Mouse (Mus musculus) erythroblast, adult 5-6 weeks (primary cell): Measurements from ENCODE around the gene Olfr324. TPM values are rescaled to one million over a fixed set of nuclear protein-coding genes. Genes with fewer than 3 reads are reported as not detected.

Experiments
- ATAC-seq: replicated peaks from 2 replicates; pipeline ENCODE4 v1.8.0; 2016; ENCODE audit warnings: moderate number of reproducible peaks, mild to moderate bottlenecking, moderate TSS enrichment, inconsistent platforms; ENCODE audit not compliant: poor library complexity, low FRiP score, severe bottlenecking
- total RNA-seq, 2 experiments: library from RNA; stranded (forward) in 1 of 2; stranded (reverse) in 1 of 2; fragments of 150-400 nt in 1 of 2; fragments of 200-764, 138-1000 nt in 1 of 2; gene quantifications; 2 replicates each; pipeline versions ENCODE4 v1.2.3 to v1.2.4; 2015 to 2017; ENCODE audit warnings: low replicate concordance in 2 of 2

The Olfr324 gene
- total RNA-seq (2015; ENCODE audit: low replicate concordance) (not detected in 2 replicates), total RNA-seq (2017; ENCODE audit: low replicate concordance) (0.14 TPM in 1 of 2 replicates, not detected in the other)

DNA sequence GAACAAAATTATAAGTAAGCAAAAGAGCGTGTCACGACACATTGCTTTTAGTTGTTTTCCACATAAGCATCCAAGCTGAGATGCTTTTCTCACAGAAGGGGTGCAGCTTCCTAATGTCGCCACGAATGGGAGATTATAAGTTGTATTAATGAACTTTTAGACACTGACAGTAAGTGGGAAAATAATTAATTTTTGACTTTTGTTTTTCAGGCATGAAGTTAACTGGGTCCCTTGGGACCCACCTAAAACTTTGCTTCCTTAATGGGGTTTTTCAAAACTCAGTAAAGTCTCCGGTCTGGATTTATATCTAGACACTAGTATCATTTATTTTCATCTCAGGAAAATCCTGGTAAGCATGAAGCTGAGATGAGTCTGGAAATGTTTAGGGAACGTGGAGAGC lies at the start of gene Olfr324:
TSS of gene Olfr324 (plus strand) at position 301 of the 400 bp plus-strand sequence.
- no peak for ATAC-seq

DNA sequence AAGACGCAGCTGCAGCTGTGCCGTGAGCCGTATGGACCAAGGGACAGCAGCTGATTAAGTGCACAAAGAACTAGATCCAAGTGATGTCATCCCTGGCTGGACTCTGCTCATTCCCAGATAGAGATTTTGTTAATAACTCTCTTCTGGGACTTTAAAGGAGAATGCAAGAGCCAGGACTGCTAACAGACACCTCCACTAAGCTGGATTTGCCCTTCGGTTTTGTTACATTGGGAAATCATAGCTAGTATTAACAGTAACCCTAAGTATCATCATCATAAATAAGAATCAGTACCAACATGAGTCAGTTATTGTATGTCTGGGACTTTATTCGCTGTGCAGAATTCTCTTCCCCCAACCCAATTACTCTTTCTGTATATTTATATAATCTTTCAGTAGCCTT lies 48.6 kb upstream of the Olfr324 start, which contains the start of gene Olfr329-ps:
TSS of gene Olfr329-ps (minus strand) at position 101 of the 400 bp plus-strand sequence.
- ATAC-seq, result no peak

DNA sequence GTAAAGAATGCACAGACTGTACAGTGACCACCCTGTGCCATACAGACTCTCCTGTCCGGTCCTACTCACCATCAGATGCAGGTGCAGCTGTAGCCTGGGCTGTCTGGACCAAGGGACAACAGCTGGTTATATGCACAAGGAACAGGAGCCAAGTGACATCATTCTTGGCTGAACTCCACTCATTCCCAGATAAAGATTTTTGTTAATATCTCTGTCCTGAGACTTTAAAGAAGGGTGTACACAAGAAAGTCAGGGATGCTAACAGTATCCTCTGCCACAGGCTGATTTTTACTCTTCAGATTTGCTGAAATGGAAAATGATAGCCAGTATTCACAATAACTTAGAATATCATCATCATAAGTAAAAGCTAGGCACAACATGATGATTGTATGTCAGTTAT lies 39.4 kb upstream of the Olfr324 start, which contains the start of gene Olfr328:
TSS of gene Olfr328 (minus strand) at position 101 of the 400 bp plus-strand sequence.
- ATAC-seq, result no peak

DNA sequence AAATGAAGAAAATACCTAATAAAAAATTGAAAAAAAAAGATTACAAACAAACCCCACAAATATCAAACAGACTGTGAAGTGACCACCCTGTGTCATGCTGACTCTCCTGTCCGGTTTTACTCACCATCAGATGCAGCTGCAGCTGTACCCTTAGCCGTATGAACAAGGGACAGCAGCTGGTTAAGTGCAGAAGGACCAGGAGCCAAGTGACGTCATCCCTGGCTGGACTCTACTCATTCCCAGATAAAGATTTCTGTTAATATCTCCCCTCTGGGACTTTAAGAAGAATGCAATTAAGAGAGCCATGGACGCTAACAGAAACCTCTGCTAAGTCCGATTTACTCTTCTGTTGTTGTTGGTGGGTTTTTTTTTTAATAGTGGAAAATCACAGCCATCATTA lies 24.5 kb upstream of the Olfr324 start, which contains the start of gene Olfr224:
TSS of gene Olfr224 (minus strand) at position 149 of the 400 bp plus-strand sequence.
- ATAC-seq, result no peak

DNA sequence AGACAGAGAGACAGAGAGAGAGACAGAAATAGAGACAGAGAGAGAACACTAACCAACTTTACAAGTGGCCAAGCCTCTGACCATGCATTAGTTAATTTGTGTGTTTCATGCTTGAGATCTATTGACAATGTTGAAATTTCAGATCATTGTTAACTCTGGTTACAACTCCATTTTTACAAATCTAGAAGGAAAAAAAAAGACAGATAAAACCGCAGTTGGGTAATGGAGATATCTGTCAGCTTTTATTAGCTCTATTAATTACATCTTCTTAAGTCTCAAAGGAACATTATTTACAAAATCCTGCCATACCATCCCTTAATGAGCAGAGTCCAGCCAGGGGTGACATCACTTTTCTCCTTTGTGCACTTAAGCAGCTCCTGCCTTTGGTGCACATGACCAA lies 17.5 kb upstream of the Olfr324 start, which contains the start of gene Olfr325:
TSS of gene Olfr325 (plus strand) at position 301 of the 400 bp plus-strand sequence.
- ATAC-seq, result no peak

DNA sequence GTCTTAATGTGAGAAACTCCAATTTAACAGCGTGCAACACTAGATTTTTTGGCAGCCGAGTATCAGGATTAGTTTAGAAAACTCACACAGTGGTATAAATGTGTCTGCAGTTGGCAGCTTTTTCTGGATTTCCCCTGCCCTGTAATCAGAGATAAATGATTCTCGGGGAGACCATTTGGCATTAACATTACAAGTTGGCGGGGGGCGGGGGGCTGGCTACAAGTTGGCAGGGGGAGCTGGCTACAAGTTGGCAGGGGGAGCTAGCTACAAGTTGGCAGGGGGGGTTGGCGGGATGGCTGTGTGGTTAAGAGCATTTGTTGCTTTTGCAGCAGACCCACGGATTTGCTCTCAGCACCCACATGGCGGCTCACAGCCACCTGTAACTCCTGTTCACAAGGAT lies 16.3 kb upstream of the Olfr324 start:
- no peak for ATAC-seq

DNA sequence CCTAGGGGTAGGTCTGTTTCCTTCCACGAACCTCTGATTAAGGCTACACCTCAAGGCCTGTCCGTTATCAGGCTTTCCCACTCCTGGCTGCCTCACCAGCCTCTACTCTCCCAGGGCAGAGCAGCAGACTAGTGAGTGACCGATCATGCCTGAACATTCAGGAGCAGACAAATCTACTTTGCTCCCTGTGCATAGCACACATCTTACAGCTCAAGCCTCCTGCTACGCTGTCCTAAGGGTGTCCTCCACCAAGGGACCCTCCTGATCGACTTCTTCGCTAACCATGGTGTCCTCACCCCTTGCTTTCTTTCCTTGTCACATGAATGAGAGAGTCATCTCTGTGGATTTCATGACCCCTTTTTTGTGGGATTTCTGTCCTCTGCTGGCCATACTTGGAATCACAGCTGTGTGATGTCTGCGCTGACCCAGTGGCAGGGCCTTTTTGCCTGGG lies 7.0 kb upstream of the Olfr324 start:
- peak; percentile 96 for ATAC-seq

DNA sequence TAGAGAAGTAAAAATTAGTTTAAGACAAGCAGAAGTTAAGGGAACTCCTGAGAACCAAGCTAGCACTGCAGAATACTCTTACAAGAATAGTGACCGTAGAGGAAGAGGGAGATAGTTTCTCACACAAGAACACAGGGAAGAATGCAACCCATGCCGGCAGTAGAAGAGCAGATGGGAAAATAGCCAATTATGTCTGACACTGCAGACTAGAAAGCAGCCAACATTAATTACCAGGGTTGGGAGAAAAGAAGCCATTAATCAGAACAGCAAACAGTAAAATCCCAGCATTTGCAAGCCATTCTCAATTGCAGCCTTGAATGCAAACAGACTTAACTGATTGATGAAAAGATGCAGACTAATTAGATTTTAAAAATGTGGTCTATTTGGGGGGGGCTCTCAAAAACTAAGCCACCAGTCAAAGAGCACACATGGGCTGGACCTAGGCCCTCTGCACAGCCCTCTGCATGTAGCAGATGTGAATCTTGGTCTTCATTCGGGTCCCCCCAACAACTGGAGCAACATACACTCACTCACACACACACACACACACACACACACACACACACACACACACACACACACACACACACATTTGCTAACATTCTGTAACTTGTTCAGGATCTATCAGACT lies 6.2 kb upstream of the Olfr324 start:
- ATAC-seq, result no peak

DNA sequence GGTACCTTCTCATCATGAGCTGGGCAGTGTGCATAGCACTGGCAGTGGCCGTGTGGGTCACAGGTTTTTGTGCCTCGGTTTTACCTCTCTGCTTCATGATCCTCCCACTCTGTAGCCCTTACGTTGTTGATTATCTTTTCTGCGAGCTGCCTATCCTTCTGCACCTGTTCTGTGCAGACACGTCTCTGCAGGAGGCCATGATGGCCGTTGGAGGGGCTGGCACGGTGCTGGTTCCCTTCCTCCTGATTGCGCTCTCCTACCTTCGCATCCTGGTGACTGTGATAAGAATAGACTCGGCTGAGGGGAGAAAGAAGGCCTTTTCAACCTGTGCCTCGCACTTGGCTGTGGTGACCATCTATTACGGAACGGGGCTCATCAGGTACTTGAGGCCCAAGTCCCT lies 2.9 kb downstream of the Olfr324 start:
- ATAC-seq, result no peak

DNA sequence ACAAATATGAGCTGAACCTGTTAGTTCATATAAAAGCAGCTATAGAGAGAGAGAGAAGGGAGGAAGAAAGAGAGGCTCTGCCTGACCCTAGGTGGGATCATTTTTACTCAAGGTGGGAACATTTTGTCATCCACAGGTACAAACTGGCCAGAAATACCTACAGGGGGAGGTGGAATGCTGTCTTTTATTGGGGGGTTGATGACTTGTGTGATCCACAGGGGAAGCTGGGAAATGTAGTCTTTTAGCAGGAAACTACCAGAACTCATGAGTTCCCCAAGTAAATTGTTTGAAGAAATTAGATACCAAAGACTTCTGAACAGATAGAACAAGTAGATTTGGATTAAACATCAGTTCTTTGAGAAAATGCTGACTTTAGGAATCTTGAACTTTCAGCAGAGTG lies 7.1 kb downstream of the Olfr324 start:
- ATAC-seq, result no peak

DNA sequence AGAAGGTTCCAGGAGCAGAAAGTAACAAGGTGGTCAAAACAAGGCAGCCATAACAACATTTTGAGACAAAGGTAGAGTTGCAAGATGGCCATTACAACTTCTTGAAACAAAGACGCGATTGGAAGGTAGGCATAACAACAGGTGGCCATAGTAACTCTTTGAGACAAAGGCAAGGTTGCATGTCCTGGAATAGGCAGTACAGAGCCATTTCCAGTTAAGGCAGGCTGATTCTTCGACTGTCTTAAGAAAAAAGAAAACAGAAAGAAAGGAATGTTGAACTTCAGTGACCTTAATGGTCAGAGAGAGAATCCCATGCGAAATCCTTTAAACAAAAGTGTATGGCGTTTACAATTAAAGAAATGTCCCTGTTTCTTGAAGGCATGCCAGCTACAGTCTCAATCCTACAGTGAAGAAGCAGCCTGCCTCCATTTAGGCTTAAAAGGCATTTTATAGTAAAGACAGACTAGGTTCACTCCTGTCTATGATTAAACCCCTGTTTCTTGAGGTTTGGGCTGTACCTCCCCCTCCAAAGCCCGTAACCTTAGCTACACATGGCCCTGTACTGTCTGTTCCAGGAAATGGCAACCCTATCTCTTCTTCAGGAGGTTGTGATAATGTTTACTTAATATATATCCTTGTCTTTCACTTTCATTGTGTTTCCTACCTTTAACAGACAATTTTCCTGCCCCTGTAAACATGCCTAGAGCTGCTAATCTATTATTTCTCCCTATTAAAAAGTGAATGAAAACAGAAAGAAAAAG lies 8.1 kb downstream of the Olfr324 start:
- ATAC-seq, result no peak

DNA sequence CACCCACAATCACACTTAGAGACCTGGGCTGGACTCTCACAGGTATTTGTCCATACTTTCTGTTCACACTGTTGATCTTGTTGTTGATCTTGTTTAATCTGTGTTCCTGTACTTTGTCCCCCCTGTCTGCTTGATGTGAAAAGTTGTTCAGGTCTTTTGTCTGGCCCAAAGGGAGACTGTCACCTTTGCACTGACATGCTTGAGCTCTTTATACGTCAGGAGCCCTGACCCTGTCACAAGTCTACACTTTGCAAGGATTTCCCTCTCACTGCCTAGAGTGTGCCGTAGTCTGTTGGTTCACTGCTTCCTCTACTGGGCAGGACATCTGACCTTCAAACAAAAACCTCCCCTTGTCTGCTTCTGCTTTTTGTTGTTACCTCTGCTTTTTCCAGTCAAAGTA lies 9.8 kb downstream of the Olfr324 start:
- no peak for ATAC-seq

DNA sequence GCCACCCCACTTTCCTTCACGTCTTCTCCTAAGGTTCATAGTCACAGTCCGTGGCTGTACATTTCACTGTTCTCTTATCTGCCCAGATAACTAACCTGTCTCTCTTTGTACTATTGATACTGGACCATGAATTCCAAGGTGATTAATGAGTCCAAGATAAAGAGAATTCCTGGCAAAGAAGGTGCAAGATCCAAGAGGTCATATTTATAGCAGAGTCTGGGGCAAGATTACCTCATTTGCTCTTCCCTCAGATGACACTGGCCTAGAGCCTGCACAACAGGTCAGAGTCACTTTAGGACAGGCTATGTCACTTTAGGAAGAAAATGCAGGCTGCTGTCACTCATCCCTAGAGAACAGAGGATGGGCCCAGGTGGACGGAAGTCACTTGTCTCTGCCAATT lies 10.3 kb downstream of the Olfr324 start:
- ATAC-seq, result no peak

DNA sequence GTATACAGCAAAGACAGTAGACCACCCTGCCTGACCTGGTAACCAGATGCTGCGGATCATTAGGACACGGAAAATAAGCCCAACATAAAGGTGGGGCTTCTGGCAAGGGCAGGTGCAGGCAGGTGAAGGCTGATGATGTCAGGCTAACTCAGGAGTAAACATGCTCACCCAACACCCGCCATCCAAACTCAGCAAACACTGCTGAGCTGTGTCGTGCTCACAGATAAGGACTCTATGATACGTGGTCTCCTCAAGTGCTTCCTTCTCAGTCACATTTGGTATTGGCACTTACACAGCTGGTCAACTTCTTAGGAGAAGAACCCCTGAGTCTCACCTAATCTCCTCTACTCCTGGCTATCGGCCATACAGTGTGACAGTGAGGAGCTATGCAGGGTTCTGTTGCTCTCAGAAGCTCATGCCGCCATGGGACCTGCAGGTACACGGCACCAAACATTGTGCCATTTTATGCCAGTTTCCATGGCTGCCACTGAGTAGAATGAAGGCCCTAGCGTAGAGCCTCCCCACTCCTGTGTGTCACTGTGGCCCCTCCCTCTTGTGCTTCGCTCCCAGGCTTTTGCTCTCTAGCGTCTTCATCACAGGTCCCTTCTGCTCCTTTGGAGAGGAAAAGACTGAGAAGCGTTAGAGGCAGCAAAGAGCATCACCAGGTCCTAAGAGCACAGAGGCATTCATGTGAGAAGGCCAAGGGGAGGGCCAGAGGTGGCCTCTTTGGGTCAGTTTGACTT lies 11.4 kb downstream of the Olfr324 start:
- 0 out of 2 replicates have a peak, but pooled peaks have one; percentile 25 for ATAC-seq

DNA sequence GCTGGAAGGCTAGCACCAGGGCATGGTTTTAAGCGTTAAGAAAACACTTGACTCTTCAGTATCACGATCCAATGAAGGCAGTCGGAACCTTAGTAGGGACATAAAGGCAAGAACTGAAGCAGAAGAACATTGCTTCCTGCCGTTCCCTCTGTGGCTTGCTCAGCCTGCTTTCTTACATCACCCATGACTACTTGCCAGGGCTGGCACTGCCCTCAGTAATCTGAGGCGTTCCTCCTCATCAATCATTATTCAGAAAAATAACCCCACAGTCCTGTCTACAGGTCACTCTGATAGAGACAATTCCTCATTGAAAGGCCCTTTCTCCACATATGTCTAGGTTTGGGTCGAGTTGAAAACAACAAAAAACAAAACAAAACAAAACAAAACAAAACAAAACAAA lies 12.1 kb downstream of the Olfr324 start:
- no peak for ATAC-seq

DNA sequence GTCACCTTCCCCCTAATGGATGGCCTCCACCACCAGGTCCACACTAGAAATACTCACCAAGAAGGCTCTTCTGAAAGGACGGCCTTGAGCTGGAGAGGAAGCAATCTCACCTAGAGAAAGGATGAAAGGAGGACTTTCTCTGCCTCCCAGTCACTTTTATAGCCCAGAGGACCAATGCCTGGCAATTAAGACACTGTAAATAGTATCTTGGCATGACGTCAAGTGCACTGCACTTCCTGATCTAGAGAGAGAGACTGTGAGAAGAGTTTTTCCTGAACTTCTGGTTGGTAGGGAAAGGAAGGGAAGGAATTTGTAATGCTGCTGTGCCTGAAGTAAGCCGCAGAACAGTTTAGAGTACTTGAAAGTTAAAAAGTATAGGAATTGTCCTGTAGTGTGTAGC lies 18.4 kb downstream of the Olfr324 start:
- no peak for ATAC-seq

DNA sequence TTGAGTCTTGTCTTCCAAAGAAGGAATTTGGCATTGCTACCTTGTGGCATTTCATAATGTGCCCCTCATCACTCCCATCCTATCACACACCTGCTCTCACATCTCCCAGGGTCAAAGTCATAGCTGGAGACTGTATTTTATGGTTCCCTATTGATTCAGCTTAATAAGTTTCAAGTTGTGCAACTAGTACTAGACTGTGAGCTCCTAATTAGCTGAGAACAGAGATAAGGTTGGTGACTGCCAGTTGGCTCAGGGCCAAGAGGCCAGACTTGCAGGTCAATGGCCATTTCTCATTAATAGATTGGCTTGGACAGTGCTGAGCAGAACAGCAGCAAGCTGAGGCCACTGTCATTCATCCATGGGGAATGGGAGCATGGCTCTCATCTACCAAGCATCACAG lies 19.6 kb downstream of the Olfr324 start:
- ATAC-seq, result no peak

DNA sequence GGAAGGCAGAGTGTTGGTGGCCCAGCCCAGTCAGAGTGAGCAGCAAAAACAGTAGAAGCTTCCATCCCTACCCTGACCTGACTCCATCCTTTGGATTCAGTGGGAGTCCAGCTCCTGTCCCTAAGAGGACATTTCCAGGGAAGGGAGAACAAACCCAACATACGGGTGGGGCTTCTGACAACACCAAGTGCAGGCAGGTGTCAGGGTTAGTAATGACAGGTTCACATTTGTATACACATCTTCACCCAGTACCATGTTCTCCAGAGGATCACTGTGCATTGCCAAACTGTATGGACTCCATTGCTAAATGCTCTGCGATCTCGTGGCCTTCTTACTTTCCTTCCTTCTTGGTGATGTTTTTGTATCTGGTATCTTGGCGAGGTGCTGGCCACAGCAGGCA lies 21.1 kb downstream of the Olfr324 start, which contains the start of gene 2210407C18Rik:
TSS of gene 2210407C18Rik (minus strand) at position 101 of the 400 bp plus-strand sequence.
- no peak for ATAC-seq

DNA sequence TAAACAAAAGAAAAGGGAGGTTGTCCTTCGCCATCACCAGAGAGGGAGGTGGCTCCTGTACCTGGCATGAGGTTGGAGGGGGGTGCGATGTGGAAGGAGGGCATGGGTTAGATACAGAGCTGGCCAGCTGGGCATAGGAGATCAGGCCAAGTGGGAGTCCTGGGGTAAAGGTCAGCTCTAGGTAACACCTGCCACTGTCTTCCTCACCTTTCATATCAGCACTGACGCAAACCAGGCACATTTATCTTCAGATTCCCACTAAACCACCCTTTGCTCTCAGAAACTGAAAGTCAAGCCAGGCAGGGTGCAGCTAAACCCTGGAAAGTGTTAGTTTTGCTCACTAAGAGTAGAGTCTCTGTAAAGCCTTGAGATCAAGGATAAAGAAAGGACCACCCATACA lies 23.5 kb downstream of the Olfr324 start:
- no peak for ATAC-seq

DNA sequence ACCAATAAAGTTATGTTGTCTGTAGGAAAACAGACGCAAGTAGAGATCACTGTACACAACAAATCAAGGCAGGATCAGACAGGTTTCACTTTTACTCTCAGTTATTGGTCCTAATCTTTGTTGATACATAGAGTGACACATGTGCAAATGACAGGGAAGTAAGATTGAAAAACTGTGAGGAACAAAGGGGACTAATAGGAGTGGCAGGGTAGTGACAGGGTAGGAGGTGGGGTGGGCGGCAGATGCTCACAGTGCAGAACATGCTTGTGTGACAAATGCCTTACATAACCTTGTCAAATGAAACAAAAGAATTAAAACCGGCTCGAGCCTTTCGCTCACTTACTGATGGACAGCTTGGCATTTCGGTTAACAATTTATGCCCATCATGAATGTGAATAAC lies 23.9 kb downstream of the Olfr324 start:
- no peak for ATAC-seq
